Mouse (Mus musculus): ENCODE data around the gene Clk2.

DNA sequence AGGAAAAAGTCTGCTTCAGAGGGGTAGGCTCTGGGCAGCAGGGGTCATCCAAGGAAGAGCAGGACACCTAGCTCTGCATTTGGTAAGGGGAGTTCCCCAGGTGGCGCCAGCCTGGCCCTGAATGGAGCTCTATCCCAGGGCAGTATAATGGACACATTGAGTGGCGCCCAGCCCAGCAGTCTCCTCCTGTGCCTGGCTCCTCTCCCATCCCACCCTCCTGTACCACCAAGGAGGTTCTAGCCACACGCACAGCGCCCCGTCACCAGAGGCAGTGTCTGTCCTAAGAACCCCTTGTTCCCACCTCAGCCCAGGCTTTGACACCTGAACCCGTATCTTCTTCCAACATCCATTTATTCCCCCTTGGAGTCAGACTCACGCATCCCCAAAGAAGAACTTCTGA, 45.1 kb downstream of the Clk2 start:
- TF ChIP-seq EP300 (IDR thresholded peaks at IDR 0.05; ENCODE audit: insufficient read depth, low read depth, low read length) (no peak), CTCF (IDR thresholded peaks at IDR 0.05) (no peak), POLR2A (IDR thresholded peaks at IDR 0.05; ENCODE audit: insufficient read depth, low read depth, low read length) (no peak)
